Mouse (Mus musculus) liver, embryonic 14.5 days (tissue): ENCODE data around the gene Zbtb34. TPM values are rescaled to one million over a fixed set of nuclear protein-coding genes. Genes with fewer than 3 reads are reported as not detected.

ENCODE experiments used
- ATAC-seq: fragments of 200-750 bp; cut with Nextera tagmentation; 2 replicates; pipeline ENCODE4 v1.8.0; 2017; ENCODE audit warnings: moderate number of reproducible peaks, mild to moderate bottlenecking, moderate library complexity; ENCODE audit not compliant: insufficient read depth
- DNase-seq, 3 experiments: peaks; one replicate each; pipeline ENCODE4 v3.0.0-alpha.2; 2012 to 2013; ENCODE audit warnings: low read depth in 3 of 3, low spot score in 3 of 3
- H3K27ac ChIP-seq: fragments of 300-500 bp; sonication (generic); 2 replicates; pipeline ENCODE4 v1.5.1; 2014; ENCODE audit warnings: moderate library complexity, mild to moderate bottlenecking, control low read depth, inconsistent platforms
- H3K27me3 ChIP-seq: fragments of 300-500 bp; sonication (generic); 2 replicates; pipeline ENCODE4 v1.6.1; 2014; ENCODE audit warnings: mild to moderate bottlenecking, low read length, moderate library complexity; ENCODE audit not compliant: control insufficient read depth, insufficient read depth
- H3K36me3 ChIP-seq: fragments of 300-500 bp; sonication (generic); replicated peaks from 2 replicates; pipeline ENCODE4 v1.6.1; 2014; ENCODE audit warnings: low read depth; ENCODE audit not compliant: control insufficient read depth, insufficient read depth
- H3K4me1 ChIP-seq, 2 experiments: fragments of 200-500 bp in 1 of 2; fragments of 300-500 bp in 1 of 2; sonication (generic) in 1 of 2; replicated peaks; 2 replicates each; pipeline ENCODE4 v1.6.1; 2012 to 2014; ENCODE audit warnings: antibody characterized with exemption in 1 of 2, inconsistent platforms in 1 of 2, low read length in 1 of 2; ENCODE audit not compliant: control insufficient read depth in 2 of 2, insufficient read depth in 2 of 2
- H3K4me2 ChIP-seq: fragments of 300-500 bp; sonication (generic); 2 replicates; pipeline ENCODE4 v1.6.1; 2014; ENCODE audit warnings: low read depth, mild to moderate bottlenecking, control low read depth, moderate library complexity
- H3K4me3 ChIP-seq, 2 experiments: fragments of 200-500 bp in 1 of 2; fragments of 300-500 bp in 1 of 2; sonication (generic) in 1 of 2; 2 replicates each; pipeline ENCODE4 v1.5.1; 2012 to 2014; ENCODE audit warnings: low read depth in 2 of 2, low read length in 2 of 2, mild to moderate bottlenecking in 2 of 2, control low read depth in 1 of 2, inconsistent platforms in 1 of 2, moderate library complexity in 1 of 2; ENCODE audit not compliant: insufficient read depth in 1 of 2
- H3K9ac ChIP-seq: fragments of 300-500 bp; sonication (generic); replicated peaks from 2 replicates; pipeline ENCODE4 v1.6.1; 2014; ENCODE audit warnings: mild to moderate bottlenecking, control low read depth, moderate library complexity
- H3K9me3 ChIP-seq: fragments of 300-500 bp; sonication (generic); 2 replicates; pipeline ENCODE4 v1.6.1; 2016; ENCODE audit warnings: low read length, mixed read lengths; ENCODE audit not compliant: control insufficient read depth
- CTCF ChIP-seq: IDR thresholded peaks from 2 replicates; pipeline ENCODE4 v1.5.1; 2016; ENCODE audit warnings: antibody characterized with exemption, low read depth, control low read depth
- EP300 ChIP-seq: IDR thresholded peaks from 2 replicates; pipeline ENCODE4 v1.6.1; 2016; ENCODE audit warnings: antibody characterized with exemption, low read depth
- WGBS: fragments of 180-500 bp; shearing (Covaris S2); extraction: QIAGEN DNeasy Blood & Tissue Kit; methylation state at CpG from one replicate; pipeline ENCODE4 v1.1.7; 2014; ENCODE audit not compliant: insufficient replicate concordance; 5-methylcytosine and 5-hydroxymethylcytosine counted together
- polyA plus RNA-seq, 2 experiments: library from polyadenylated mRNA; depleted of rRNA in 1 of 2; stranded (reverse) in 1 of 2; unstranded in 1 of 2; fragments of >200 nt; fragmentation: Nextera tagmentation in 1 of 2; extraction: Ambion mirVana in 1 of 2; gene quantifications; 2 replicates each; pipeline versions ENCODE4 v1.2.1 to v1.2.3; 2012 to 2014

Gene Zbtb34
- polyA plus RNA-seq, 2 experiments, result 1.3 to 3.9 TPM

DNA sequence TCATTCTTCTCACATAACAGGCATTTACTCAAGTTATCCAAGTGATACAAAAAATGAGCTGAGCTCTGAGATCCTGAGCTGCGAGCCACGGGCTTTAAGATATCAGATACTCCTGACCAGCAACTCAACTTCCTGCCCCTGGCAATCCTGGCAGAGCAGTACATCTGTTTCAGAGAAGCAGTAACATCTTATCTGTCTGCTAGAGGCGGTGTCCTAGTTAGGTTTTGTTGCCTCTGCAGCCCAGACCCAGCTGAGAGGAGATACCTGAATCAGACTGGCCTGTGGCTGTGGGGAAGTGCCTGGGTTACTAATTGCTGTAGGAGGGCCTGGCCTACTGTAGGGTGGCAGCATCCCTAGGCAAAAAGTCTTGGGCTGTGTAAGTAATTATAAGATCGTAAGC, 28.5 kb upstream of the Zbtb34 start:
- TF ChIP-seq CTCF (no peak), EP300 (no peak)
- 32% methylated on average over 4 of the region's 4 CpGs for WGBS
- DNase-seq (no peak), ATAC-seq (0 out of 2 replicates have a peak, but pooled peaks have one; percentile 26)
- no peak overlapping the region for H3K27ac ChIP-seq
- H3K9me3 ChIP-seq, result no peaks in the 10 kb centered on the region
- no peak overlapping the region for H3K9ac ChIP-seq
- H3K27me3 ChIP-seq, result no peaks in the 10 kb centered on the region
- no peak overlapping the region for H3K4me2 ChIP-seq
- H3K36me3 ChIP-seq, result peaks cover 14% of the 10 kb centered on the region
- H3K4me1 ChIP-seq, result peaks cover 0 to 4% of the 10 kb centered on the region in 2 experiments; a peak in 1 of 4 replicates
- H3K4me3 ChIP-seq, result no peak overlapping the region

DNA sequence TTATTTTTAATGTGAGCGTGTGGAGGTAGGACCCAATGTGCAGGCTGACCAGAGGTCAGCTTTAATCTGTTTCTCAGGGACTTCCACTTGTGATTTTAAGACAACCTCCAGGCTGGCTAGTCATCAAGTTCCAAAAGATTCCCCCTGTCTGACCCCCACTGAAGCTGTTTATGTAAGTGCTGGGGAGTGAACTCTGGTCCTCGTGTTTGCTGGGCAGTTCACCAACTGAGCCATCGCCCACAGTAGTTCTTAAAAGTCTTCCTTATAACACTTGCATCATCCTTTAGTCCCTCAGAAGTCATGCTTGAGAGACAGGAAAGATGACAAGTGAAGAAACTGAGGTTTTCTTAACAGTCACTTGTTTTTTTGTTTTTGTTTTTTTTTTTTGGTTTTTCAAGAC, 25.6 kb upstream of the Zbtb34 start:
- WGBS, result 80% methylated on average over 3 of the region's 3 CpGs
- H3K36me3 ChIP-seq, result peaks cover 14% of the 10 kb centered on the region
- ATAC-seq (no peak), DNase-seq (no peak)
- TF ChIP-seq EP300 (no peak), CTCF (no peak)
- no peaks in the 10 kb centered on the region for H3K27me3 ChIP-seq
- H3K27ac ChIP-seq, result no peak overlapping the region
- no peak overlapping the region for H3K4me3 ChIP-seq
- H3K9me3 ChIP-seq, result no peaks in the 10 kb centered on the region
- no peak overlapping the region for H3K4me2 ChIP-seq
- peaks cover 0 to 6% of the 10 kb centered on the region in 2 experiments; a peak in 1 of 4 replicates for H3K4me1 ChIP-seq
- H3K9ac ChIP-seq, result no peak overlapping the region

DNA sequence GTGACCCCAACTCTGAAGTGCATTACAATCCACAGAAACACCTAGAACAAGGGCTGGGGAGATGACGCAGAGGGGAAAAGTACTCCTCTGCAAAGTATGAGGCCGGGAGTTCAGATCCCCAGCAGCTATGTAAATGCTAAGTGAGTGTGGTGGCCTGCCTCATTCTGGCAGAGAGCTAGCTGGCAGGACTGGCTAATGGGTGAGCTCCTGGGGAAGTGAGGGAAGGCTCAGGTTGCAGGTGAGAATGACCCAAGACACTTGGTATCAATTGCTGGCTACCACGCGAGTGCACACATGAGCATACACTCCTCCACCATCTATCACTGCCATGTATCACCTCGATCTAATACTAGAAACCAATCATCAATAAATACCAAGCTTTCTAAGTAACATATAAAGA, 25.1 kb upstream of the Zbtb34 start:
- TF ChIP-seq CTCF (no peak), EP300 (no peak)
- H3K4me2 ChIP-seq, result no peak overlapping the region
- no peak overlapping the region for H3K4me3 ChIP-seq
- no peaks in the 10 kb centered on the region for H3K27me3 ChIP-seq
- no peaks in the 10 kb centered on the region for H3K9me3 ChIP-seq
- WGBS, result 80% methylated on average over 5 of the region's 5 CpGs
- peaks cover 0 to 6% of the 10 kb centered on the region in 2 experiments; a peak in 1 of 4 replicates for H3K4me1 ChIP-seq
- peaks cover 14% of the 10 kb centered on the region for H3K36me3 ChIP-seq
- DNase-seq (no peak), ATAC-seq (no peak)
- no peak overlapping the region for H3K9ac ChIP-seq
- no peak overlapping the region for H3K27ac ChIP-seq

DNA sequence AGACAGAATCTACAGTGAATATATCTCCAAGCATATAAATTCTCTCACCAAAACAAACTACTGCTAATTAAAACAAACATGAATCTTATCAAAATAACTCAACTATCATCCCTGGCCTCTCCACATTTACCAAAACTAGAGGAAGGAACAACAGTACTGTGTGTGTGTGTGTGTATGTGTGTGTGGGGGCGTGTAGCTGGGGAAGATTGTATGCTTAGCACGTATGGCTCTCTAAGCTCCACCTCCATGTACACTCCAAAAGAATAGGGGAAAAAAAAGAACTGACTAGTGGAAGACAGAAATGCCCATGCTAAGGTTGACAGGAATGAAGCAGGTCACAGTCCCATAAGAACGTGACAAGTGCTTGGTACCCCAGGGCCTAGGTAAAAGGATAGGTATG, 24.2 kb upstream of the Zbtb34 start:
- no peak overlapping the region for H3K4me2 ChIP-seq
- ATAC-seq, result no peak
- peaks cover 0 to 6% of the 10 kb centered on the region in 2 experiments; a peak in 1 of 4 replicates for H3K4me1 ChIP-seq
- no peaks in the 10 kb centered on the region for H3K27me3 ChIP-seq
- DNase-seq, result no peak
- H3K4me3 ChIP-seq, result no peak overlapping the region
- H3K36me3 ChIP-seq, result peaks cover 14% of the 10 kb centered on the region
- H3K27ac ChIP-seq, result no peak overlapping the region
- H3K9ac ChIP-seq, result no peak overlapping the region
- TF ChIP-seq EP300 (no peak), CTCF (no peak)
- no peaks in the 10 kb centered on the region for H3K9me3 ChIP-seq
- WGBS, result 71% methylated on average over 3 of the region's 3 CpGs

DNA sequence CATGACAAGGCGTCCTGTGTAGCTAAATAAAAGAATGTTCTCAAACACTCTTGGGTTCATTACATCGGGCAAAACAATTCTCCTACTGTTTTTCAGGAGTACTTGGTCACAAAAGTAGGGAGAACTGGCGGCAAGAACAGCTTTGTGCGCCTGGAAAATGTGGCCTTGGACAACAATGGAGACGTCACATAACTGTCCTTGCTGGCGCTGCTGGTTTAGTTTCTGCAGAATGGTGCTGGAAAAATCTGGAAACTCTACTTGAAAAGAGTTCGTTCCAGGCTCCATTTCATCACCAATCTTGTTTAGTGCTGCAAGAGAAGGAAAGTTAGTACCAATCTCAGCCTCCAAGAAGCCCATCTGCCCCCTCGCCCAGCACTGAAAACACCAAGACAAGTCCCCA, 23.7 kb upstream of the Zbtb34 start:
- H3K27ac ChIP-seq, result no peak overlapping the region
- H3K9me3 ChIP-seq, result no peaks in the 10 kb centered on the region
- peaks cover 14% of the 10 kb centered on the region for H3K36me3 ChIP-seq
- no peaks in the 10 kb centered on the region for H3K27me3 ChIP-seq
- DNase-seq (no peak), ATAC-seq (no peak)
- H3K9ac ChIP-seq, result no peak overlapping the region
- WGBS, result 77% methylated on average over 8 of the region's 8 CpGs
- H3K4me3 ChIP-seq, result no peak overlapping the region
- H3K4me2 ChIP-seq, result no peak overlapping the region
- TF ChIP-seq CTCF (no peak), EP300 (no peak)
- peaks cover 0 to 4% of the 10 kb centered on the region in 2 experiments; a peak in 1 of 4 replicates for H3K4me1 ChIP-seq
